Mouse (Mus musculus) bone marrow macrophage, adult 2 months (primary cell): ENCODE data around the gene Angpt4.

Source experiments
- CTCF ChIP-seq: IDR thresholded peaks from 2 replicates; pipeline ENCODE4 v1.5.1; 2012; ENCODE audit warnings: low read depth, mild to moderate bottlenecking, low read length, moderate library complexity
- POLR2A ChIP-seq: IDR thresholded peaks from 2 replicates; pipeline ENCODE4 v1.6.1; 2012; ENCODE audit warnings: mild to moderate bottlenecking, low read depth, low read length, borderline replicate concordance

GRCm38 (mm10) chr2:151910498-151910897 is 512 bp upstream of the Angpt4 start:
- TF ChIP-seq CTCF (no peak), POLR2A (no peak)
